Mouse (Mus musculus) hindbrain, postnatal 0 days (tissue): ENCODE measurements around the gene Slco1a1. TPM values are rescaled to one million over a fixed set of nuclear protein-coding genes. Genes with fewer than 3 reads are reported as not detected.
"Not testable (repeated sequence)": the region's sequence is repeated elsewhere in the genome, so short reads cannot be mapped to it uniquely, and the experiment has no call there.

ENCODE experiments used
- ATAC-seq: fragments of 200-750 bp; cut with Nextera tagmentation; 2 replicates; pipeline ENCODE4 v1.8.0; 2017; ENCODE audit warnings: mild to moderate bottlenecking, moderate TSS enrichment, moderate library complexity
- DNase-seq: peaks from one replicate; pipeline ENCODE4 v3.0.0-alpha.2; 2015; ENCODE audit warnings: low spot score
- H3K27ac ChIP-seq: fragments of 300-500 bp; sonication (generic); 2 replicates; pipeline ENCODE4 v1.5.1; 2014; ENCODE audit warnings: mild to moderate bottlenecking
- H3K27me3 ChIP-seq: fragments of 300-500 bp; sonication (generic); 2 replicates; pipeline ENCODE4 v1.6.1; 2014; ENCODE audit warnings: low read length, mixed read lengths; ENCODE audit not compliant: insufficient read depth
- H3K36me3 ChIP-seq: fragments of 300-500 bp; sonication (generic); 2 replicates; pipeline ENCODE4 v1.6.1; 2014; ENCODE audit warnings: low read length, mixed read lengths; ENCODE audit not compliant: insufficient read depth
- H3K4me1 ChIP-seq: fragments of 300-500 bp; sonication (generic); 2 replicates; pipeline ENCODE4 v1.6.1; 2014; ENCODE audit warnings: antibody characterized with exemption, low read length, mixed read lengths; ENCODE audit not compliant: insufficient read depth
- H3K4me2 ChIP-seq: fragments of 300-500 bp; sonication (generic); 2 replicates; pipeline ENCODE4 v1.6.1; 2014; ENCODE audit warnings: low read depth, mild to moderate bottlenecking, low read length, moderate library complexity, mixed read lengths
- H3K4me3 ChIP-seq: fragments of 300-500 bp; sonication (generic); 2 replicates; pipeline ENCODE4 v1.5.1; 2014; ENCODE audit warnings: low read length
- H3K9ac ChIP-seq: fragments of 300-500 bp; sonication (generic); replicated peaks from 2 replicates; pipeline ENCODE4 v1.6.1; 2014; ENCODE audit warnings: mild to moderate bottlenecking, low read length, moderate library complexity, mixed read lengths
- H3K9me3 ChIP-seq: fragments of 300-500 bp; sonication (generic); 2 replicates; pipeline ENCODE4 v1.6.1; 2016; ENCODE audit warnings: low read length, mixed read lengths
- CTCF ChIP-seq: IDR thresholded peaks from 2 replicates; pipeline ENCODE4 v1.5.1; 2016; ENCODE audit warnings: antibody characterized with exemption, control low read depth, low read depth
- WGBS: fragments of 180-500 bp; shearing (Covaris S2); extraction: QIAGEN DNeasy Blood & Tissue Kit; methylation state at CpG from one replicate; pipeline ENCODE4 v1.1.7; 2014; 5-methylcytosine and 5-hydroxymethylcytosine counted together
- polyA plus RNA-seq: library from polyadenylated mRNA; unstranded; fragments of >200 nt; fragmentation: Nextera tagmentation; extraction: Ambion mirVana; gene quantifications from 2 replicates; pipeline ENCODE4 v1.2.1, GENCODE M21; 2015
- total RNA-seq: library from RNA; depleted of rRNA; stranded (reverse); fragments of >200 nt; gene quantifications from 2 replicates; pipeline ENCODE4 v1.2.3, GENCODE M21; 2014

The Slco1a1 gene
- total and polyA plus RNA-seq, 2 experiments from 2014 or later = not detected

DNA sequence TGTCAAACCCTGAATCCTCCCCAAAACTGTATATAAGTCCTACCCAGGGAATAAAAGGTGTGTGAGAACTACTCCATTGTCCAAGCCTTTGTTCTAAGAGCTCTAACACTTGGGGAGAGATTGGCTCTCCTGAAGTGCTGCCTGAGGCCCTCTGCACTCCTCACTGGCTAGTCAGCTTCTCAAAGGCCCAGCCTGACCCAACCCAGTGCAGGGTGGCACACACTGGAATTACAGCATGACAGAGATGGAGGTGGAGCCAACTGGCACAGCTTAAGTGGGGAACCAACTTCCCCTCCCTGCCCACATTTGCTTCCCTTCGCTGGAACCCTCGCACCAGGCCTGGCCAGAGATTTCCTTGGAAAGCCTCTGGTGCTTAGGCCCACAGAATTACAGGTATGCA is 48.6 kb downstream of the Slco1a1 start:
- H3K27me3 ChIP-seq = no peaks in the 10 kb centered on the region

DNA sequence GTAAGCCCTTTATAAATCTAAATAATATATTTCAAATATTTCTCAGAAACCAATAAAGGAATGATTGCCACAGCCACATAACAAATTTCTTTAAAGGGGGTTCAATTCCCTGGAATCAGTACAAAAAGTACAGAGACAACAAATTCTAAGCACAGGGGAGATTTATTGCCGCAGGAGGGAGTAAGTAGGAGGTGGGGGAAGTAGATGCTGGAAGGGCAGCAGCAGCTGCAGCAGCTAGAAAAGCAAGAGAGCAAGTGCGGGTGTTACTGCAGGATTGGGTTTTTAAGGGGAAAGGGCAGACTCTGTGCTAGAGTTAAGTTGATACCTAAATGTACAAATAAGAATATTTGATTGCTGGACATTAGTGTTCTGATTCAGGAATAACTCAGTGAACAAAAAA is 57.0 kb downstream of the Slco1a1 start:
- 53% methylated on average over 2 of the region's 2 CpGs for WGBS
- H3K27ac ChIP-seq = no peak overlapping the region; the same call in 1 of the 2 replicates
- H3K9me3 ChIP-seq = no peaks in the 10 kb centered on the region
- ATAC-seq (no peak), DNase-seq (no peak)
- H3K9ac ChIP-seq = no peak overlapping the region
- H3K36me3 ChIP-seq = no peaks in the 10 kb centered on the region
- H3K4me3 ChIP-seq = no peak overlapping the region
- no peak overlapping the region for H3K4me2 ChIP-seq
- no peak for TF ChIP-seq CTCF
- no peaks in the 10 kb centered on the region for H3K27me3 ChIP-seq
- H3K4me1 ChIP-seq = no peaks in the 10 kb centered on the region

More for the DNA sequence above, 48.6 kb downstream of the Slco1a1 start:
- Histone ChIP-seq H3K4me3 (no peak overlapping the region), H3K4me2 (no peak overlapping the region), H3K27ac (no peak overlapping the region), H3K9me3 (no peaks in the 10 kb centered on the region), H3K9ac (no peak overlapping the region), H3K36me3 (no peaks in the 10 kb centered on the region), H3K4me1 (no peaks in the 10 kb centered on the region)
- TF ChIP-seq CTCF = no peak
- no peak for ATAC-seq
- DNase-seq = no peak
- 61% methylated on average over 2 of the region's 2 CpGs for WGBS

DNA sequence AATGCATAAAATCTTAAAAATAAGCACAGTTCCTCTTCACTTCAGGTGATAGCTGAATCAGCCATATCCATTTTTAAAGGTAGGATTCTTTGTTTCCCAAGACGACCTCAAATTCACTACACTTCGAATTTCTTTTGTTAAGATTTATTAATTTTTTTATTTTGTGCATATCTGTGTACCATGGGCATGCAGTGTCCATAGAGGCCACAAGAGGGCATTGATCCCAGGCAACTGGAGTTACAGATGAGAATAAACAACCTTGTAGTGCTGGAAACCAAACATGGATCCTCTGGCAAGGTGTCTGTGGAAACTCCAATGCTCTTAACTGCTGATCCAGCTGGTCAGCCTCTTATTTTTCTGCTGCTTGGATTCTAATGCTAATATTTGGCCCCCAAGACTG is 58.5 kb downstream of the Slco1a1 start:
- no peak for DNase-seq
- Histone ChIP-seq H3K27ac (no peak overlapping the region), H3K9ac (no peak overlapping the region), H3K9me3 (no peaks in the 10 kb centered on the region), H3K27me3 (no peaks in the 10 kb centered on the region), H3K4me1 (no peaks in the 10 kb centered on the region), H3K36me3 (no peaks in the 10 kb centered on the region), H3K4me3 (no peak overlapping the region), H3K4me2 (no peak overlapping the region)
- no peak for ATAC-seq
- 60% methylated on average over 2 of the region's 2 CpGs for WGBS
- TF ChIP-seq CTCF = peak; percentile 32; the same call in 1 of the 2 replicates

DNA sequence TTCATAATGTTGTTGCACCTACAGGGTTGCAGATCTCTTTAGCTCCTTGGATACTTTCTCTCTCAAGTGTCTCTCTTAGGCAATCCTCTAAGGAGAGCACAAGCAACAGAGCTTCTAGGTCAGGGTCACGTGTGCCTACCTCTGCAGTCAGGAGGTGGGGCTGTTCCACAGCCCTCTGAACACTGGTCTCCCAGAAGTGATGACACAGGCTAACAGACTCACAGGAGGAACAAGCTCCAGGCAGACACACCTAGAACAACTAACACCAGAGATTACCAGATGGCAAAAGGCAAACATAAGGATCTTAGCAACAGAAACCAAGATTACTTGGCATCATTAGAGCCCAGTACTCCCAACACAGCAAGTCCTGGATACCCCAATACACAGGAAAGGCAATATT is 64.2 kb downstream of the Slco1a1 start:
- Histone ChIP-seq H3K36me3 (no peaks in the 10 kb centered on the region), H3K4me2 (no peak overlapping the region), H3K9ac (no peak overlapping the region), H3K4me1 (no peaks in the 10 kb centered on the region), H3K4me3 (no peak overlapping the region), H3K27ac (no peak overlapping the region), H3K9me3 (no peaks in the 10 kb centered on the region), H3K27me3 (no peaks in the 10 kb centered on the region)
- no peak for TF ChIP-seq CTCF
- DNase-seq = no peak
- no peak for ATAC-seq
- WGBS = 68% methylated on average over 1 of the region's 1 CpGs

DNA sequence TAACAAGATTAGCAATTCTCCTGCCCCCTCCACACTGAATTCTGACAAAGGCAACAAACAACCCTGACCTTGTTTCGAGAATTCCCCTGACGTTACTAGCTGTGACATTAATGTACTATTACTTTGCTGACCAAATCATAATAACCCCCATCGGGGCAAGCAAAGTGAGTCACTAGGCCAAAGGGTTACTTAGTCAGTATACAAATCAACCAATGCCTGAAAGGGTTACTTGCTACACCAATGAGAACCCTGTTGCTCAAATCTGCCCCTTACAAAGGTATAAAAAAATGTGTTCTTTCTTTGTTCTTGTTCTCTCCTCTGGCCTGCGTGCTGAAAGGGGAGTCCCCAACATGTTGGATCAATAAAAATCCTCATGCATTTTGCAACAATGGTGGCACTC is 71.0 kb downstream of the Slco1a1 start:
- DNase-seq, H3K27me3 ChIP-seq, H3K4me2 ChIP-seq, ATAC-seq, H3K9me3 ChIP-seq, H3K27ac ChIP-seq, H3K4me1 ChIP-seq, H3K9ac ChIP-seq, H3K36me3 ChIP-seq, H3K4me3 ChIP-seq: not testable (repeated sequence)
- 70% methylated on average over 4 of the region's 4 CpGs for WGBS

DNA sequence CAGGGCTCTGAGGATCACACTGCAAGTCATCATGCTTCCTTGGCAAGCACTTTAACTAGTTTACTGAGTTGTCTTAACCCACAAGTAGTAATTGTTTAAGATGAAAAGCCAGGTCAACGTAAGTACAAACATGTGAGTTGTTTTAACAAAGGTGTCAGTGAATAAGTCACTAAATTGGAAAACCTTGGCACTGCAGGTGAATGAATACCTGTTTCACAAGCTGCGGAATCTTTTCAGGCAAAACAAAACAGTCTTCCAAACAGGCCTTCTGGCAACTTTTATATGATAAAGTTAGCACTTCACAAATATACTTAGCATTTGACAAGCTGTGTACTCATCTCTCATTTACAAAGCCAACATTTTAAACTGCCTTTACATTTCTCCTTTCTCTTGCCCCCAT is 75.1 kb downstream of the Slco1a1 start:
- DNase-seq = no peak
- WGBS = 90% methylated on average over 2 of the region's 2 CpGs
- H3K36me3 ChIP-seq = no peaks in the 10 kb centered on the region
- no peaks in the 10 kb centered on the region for H3K27me3 ChIP-seq
- no peak overlapping the region for H3K9ac ChIP-seq
- ATAC-seq = no peak
- H3K4me3 ChIP-seq = no peak overlapping the region
- no peak overlapping the region for H3K27ac ChIP-seq
- TF ChIP-seq CTCF = no peak
- no peaks in the 10 kb centered on the region for H3K4me1 ChIP-seq
- no peak overlapping the region for H3K4me2 ChIP-seq
- H3K9me3 ChIP-seq = no peaks in the 10 kb centered on the region

DNA sequence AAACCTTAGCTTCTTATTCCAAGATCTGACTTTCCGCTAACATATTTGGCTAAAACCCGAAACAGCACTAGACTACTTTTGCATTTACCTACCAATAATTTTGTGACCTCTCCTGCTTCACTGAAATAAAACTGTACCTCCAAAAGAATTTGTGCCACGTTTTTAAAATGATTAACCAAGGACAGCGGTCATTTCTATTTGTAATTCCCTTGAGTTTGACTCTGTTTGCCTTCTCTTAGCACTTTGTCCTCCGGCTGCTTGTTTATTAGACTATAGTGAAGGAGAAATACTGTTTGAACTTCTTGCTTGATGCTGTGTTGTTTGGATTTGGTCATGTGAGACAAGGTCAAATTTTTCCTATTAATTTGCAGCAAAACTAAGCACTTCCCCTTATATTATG is 78.0 kb downstream of the Slco1a1 start:
- 80% methylated on average over 5 of the region's 5 CpGs for WGBS
- H3K27me3 ChIP-seq = no peaks in the 10 kb centered on the region
- no peak overlapping the region for H3K4me3 ChIP-seq
- H3K9me3 ChIP-seq = no peaks in the 10 kb centered on the region
- ATAC-seq (no peak), DNase-seq (no peak)
- H3K4me2 ChIP-seq = no peak overlapping the region
- no peaks in the 10 kb centered on the region for H3K36me3 ChIP-seq
- H3K9ac ChIP-seq = no peak overlapping the region
- no peak overlapping the region for H3K27ac ChIP-seq
- no peak for TF ChIP-seq CTCF
- no peaks in the 10 kb centered on the region for H3K4me1 ChIP-seq
